Mouse (Mus musculus): ENCODE data around the gene Stx17.
A peak's percentile ranks its signal among the peaks of the same experiment; 100 is the strongest.

Gene Stx17

GRCm38 (mm10) chr4:48175666-48176065 lies 51.0 kb downstream of the Stx17 start:
- DNase-seq: no peak

- no peak for DNase-seq
Observed at GRCm38 (mm10) chr4:48180922-48181321, 56.2 kb downstream of the Stx17 start.

- no peak for DNase-seq
Observed at GRCm38 (mm10) chr4:48181366-48181765, 56.7 kb downstream of the Stx17 start.

- DNase-seq: no peak
Observed at GRCm38 (mm10) chr4:48182115-48182806, 57.5 kb downstream of the Stx17 start.

- no peak for DNase-seq
Observed at GRCm38 (mm10) chr4:48197925-48198324, 73.2 kb downstream of the Stx17 start.

GRCm38 (mm10) chr4:48198447-48198846 lies 73.7 kb downstream of the Stx17 start:
- no peak for DNase-seq

- DNase-seq: no peak
Observed at GRCm38 (mm10) chr4:48203564-48203963, 78.8 kb downstream of the Stx17 start.

- peak; percentile 84 for DNase-seq
Observed at GRCm38 (mm10) chr4:48225173-48225572, 100.5 kb downstream of the Stx17 start.

GRCm38 (mm10) chr4:48225604-48226003 lies 100.9 kb downstream of the Stx17 start:
- peak; percentile 5 for DNase-seq

- DNase-seq: no peak
Observed at GRCm38 (mm10) chr4:48226800-48227199, 102.1 kb downstream of the Stx17 start.
